Mouse (Mus musculus): ENCODE measurements around the gene Pgam1.
"Not testable (repeated sequence)": the region's sequence is repeated elsewhere in the genome, so short reads cannot be mapped to it uniquely, and the experiment has no call there.

The Pgam1 gene

DNA sequence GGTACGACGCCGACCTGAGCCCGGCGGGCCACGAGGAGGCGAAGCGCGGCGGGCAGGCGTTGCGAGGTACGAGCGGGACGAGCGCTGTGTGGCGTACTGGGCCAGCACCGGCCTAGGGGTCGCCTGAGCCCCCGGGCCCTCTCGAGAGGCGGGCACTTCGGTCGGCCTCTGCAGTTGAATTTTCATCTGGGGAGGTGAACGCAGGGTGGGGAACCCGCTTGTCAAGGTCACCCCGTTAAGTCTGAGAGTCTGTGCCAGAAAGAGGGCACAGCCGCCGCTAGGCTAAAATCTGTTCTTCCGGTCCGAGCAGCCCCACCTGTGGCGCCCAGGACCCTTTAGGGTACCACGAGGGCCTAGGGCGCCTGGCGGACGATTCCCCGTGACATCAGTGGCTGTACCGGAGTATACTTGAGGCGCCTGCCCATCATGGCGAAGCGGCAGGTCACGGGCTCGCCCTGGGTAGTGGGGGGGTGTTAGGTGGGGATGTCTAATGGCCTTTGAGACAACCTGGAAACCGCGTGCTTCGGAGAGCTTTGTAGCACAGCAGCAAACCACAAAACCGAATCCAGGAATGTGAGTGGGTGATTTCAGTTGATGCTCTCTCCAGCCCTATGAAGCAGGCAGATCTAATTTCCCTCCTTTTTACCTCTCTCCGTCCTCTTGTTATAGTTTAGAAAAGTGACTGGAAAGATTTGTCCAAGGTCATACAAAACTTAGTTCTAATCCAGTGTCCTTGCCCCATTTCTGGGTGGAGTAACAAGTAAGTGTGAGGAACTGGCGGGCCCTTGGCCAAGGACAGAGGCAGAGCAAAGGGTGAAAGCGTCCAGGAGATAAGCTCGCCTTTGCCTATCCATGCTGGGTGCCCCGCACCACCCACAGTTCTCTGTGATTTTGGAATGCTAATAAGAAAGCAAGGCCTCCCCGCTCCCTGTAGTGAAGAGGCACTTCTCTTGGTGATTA lies 678 bp downstream of the Pgam1 start:
- DNase-seq: peak; percentile 63

DNA sequence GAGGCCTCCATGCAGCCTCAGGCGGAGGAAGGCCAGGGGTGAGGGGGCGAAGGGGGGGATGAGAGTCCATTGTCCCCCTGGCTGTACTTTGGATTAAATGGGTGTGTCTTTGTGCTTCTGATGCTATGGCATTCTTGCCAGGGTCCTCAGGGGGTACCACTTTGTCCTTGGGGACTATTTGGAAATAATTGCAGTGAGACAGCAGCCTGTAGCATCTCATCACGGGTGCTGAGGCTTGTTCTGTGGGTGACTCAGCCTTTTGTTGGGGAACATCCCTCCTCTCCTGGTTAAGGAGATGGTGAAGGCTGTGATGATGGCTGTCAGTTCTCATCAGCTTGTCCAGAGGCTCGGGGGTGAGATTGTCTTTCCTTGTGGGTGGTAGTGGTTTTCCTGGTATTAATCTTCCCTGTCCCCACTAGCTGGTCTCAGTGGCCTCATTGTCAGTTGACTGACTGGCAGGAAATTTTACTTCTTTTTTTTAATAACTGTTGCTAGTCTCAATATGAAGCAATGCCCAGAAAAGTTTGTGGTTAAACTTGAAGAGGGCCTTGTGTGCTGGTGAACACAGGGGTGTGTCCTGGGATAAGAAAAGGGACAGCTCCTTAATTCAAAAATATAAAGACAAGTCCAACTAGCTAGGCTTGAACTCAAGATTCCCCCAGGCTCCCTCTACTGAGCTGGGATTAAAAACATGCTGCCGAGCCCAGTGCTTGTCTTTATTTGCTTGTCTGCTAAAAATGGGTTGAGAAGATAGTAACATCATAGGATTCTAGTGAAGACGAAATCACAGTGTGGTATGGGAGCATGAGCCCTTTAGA lies 2.3 kb downstream of the Pgam1 start:
- no peak for DNase-seq

DNA sequence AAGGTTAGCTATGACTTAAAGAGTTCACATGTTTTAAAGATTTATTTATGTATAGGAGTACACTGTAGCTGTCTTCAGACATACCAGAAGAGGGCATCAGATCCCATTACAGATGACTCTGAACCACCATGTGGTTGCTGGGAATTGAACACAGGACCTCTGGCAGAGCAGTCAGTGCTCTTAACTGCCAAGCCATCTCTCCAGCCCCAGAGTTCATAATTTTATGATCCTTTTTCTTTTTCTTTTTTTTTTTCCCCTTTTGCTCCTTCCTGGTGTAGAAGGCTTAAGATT lies 2.8 kb downstream of the Pgam1 start:
- DNase-seq: not testable (repeated sequence)

DNA sequence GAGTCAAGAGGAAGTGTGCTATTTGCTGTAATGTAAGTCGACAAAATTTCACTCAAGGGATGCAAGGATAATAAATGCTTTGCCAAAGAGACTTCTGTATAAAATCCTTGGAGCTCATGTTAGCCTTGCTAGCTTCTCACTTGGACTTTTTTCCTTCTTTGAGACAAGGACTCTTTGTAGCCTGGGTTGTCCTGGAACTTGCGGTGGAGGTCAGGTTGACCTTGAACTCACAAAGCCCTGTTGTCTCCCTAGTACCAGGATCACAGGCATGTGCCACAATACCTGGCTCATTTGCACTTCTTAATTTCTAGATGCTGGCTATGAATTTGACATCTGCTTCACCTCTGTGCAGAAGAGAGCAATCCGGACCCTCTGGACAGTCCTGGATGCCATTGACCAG lies 3.6 kb downstream of the Pgam1 start:
- no peak for DNase-seq

DNA sequence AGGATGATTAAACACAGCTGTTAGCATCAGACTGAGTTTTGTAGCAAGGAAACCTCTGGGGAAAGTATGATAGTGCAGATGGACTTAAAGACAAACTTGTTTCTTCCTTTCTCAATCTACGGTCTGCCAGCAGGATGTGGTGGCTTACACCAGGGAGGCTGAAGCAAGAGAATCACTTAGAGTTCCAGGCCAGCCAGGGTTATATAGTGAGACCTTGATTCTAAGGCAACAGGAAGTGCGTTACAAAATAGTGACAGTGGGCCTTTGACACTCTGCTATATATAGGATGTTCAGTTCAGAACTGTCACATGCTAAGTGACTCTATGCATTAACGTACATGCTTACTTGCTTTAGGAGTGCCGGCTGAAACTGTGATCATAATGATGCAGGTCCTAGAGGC lies 5.1 kb downstream of the Pgam1 start:
- DNase-seq: no peak

DNA sequence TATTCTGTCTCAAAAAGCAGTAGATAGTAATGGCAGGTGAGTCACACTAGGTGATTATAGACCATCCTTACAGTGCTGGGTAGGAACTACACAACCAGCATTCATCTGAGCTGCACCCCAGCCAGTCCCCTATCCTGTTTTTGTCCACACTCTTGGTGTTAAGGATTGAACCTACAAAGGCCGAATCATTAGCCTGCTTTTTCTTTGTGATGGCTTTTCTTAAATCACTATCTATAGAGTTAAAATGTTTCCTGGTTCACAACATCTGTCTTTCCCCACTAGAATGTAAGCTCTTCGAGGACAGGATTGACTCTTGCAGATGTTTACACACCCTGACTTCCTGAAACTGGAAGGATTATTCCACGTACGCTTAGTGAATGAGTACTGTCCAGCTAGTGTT lies 7.7 kb downstream of the Pgam1 start:
- no peak for DNase-seq

DNA sequence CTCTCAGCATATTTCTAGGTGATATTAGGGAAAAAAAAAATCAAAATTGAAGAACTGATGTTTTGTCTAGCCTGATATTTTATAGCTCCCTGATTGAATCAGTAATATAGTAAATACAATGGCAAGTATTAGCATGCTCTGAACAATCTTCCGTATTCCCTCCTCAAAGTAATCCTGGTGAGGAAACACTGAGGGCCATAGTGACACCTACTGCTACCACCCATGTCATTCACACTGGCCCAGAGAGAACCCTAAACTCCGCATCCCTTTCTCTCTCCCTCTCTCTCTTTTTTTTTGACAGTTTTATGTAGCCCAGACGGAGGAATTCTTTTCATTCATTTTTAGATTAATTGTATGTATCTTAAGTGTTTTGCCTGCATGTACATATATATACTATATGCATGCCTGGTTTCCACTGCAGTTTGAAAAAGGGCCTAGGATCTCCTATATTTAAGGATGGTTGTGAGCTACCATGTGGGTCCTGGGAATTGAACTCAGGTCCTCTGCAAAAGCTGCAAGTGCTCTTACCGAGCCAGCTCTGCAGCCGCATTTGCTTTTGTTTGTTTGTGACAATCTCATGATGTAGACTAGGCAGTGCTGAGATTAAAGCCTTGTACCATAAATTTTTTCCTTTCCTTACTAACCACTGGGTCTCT lies 8.8 kb downstream of the Pgam1 start:
- DNase-seq: no peak

DNA sequence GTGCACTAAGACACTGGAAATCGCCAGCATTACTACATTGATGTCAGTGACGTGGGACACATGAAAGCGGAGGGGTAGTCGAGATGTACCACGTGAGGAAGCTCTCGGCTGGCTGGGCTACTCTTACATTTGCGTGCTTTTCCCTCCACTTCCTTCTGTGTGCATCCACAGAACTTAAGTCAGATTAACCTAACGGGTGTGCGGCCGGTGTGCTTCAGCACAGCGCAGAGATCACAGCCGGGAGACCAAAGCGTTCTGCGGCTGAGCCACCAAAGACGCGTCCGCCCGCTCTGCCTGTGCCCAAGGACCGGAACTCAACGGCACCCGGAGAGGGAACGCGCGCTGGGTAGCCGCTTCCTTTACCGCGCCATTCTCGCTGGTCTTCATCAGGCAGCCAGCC lies 21.0 kb downstream of the Pgam1 start:
- no peak for DNase-seq

DNA sequence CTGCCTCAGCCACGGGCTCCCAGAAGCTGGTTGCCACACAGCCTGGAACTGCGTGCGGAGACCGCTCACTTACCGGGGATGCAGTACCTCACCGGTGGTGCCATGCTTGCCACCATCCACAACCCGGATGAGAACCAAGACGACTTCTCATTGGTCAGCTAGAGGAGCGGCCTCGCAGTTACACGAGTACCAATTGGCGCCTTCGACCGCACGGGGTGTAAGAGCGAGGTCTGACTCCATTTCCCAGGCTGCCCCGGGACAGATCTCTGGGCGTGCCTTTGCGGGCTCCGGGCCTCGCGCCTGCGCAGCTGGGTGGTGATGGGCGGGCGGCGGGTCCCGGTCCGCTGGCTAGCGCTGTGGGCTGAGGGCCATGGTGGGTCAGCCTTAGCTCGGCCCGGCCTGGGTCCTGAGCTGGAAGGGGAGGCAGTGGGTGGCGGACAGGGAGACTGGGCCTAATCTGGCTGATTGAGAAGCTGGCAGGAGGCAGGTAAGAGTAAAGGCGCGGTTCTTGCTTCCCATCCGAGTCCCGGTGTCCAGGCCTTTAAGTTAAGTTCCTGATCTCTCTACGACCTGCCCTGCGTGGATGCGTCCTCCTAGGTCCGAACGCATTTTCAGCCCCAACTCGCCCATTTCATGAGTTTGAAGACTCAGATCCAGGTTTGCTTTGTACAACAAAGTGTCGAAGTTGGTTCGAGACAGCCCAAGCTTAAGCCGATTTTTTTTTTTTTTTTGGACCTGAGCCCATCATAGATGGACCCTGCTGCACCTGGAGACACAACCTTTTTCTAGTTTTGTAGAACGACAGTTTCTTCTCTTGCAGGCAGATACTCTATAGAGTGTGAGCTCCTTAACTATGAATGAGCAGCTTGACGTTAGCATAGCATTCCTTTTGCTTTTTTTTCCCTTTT lies 21.7 kb downstream of the Pgam1 start, which contains the start of the genes Exosc1 and Zdhhc16:
Gene Exosc1, minus strand, starts transcription at position 245 of the 908 bp plus-strand sequence.
Gene Zdhhc16, plus strand, starts transcription at position 302 of the 908 bp plus-strand sequence.
- DNase-seq: peak; percentile 97

DNA sequence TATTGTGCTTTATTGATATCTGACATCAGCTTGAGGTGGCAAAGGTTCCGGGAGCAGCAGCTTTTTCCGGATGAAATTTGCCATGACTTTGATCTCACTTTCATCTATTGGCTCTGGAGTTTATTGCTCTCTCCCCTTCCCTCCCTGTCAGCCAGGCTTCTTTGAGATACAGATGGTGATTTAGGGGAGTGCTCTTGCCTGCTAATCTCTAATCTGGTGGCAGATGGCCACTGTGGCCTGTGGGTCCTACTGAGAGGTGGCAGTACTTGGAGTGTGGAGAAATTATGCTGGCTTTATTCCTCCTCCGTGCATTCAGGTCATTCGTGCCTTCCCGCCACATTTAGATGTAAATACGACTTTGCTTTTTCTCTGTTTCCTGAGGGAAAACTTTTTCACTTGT lies 22.4 kb downstream of the Pgam1 start:
- no peak for DNase-seq

DNA sequence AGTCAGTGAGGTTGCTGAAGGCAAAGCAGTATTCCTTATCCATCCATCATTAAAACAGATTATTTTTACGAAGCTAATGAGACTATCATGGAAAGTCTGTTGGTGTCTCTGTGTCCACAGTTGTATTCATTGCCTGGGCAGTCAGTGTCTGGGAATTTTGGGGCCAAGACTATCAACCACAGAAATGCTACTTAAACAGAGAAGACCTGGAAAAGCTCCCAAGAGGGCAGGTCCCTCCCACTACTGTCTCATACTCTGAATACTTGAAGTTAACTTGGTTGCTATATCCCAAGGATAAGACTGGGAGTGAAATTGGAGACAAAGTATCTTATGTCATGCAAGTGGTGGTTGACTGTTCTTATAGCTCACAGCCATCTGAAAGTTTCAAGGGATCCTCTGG lies 24.2 kb downstream of the Pgam1 start:
- no peak for DNase-seq

DNA sequence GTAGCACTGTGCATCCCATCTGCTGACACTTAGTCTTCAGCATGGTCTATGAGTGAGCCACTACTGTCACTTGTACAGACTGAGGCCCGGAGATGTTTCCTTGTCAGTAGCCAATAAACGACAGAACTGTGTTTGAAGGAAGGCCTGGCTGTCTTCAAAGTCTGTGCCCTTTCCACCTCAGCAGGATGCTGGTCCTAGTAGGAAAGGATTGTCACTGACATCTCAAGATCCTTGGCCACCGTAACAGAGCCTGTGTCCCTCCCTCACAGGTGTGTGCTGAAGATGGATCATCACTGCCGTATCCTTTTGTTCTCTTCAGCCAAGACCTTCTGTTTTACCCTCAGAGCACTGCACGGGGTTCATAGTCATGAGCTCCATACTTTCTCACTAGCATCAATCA lies 26.8 kb downstream of the Pgam1 start:
- DNase-seq: no peak

DNA sequence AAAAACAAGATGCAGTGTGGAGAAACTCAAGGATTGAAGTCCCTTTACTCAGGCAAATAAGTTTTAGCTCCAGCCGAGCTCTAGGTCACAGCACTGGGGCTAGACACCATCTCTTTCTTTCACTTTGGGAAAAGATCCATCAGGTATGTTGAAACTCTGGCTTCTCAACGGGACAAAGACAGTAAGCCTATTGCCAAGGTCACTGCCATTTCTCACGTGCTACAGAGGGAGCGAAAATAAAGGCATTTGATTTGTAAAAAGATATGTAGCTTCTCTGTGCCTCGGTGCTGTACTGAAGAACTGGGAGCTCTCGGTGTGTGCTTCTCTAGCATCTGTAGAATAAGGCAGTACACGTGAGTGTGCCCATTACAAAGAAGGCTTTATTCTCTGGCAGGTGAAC lies 32.1 kb downstream of the Pgam1 start:
- no peak for DNase-seq

DNA sequence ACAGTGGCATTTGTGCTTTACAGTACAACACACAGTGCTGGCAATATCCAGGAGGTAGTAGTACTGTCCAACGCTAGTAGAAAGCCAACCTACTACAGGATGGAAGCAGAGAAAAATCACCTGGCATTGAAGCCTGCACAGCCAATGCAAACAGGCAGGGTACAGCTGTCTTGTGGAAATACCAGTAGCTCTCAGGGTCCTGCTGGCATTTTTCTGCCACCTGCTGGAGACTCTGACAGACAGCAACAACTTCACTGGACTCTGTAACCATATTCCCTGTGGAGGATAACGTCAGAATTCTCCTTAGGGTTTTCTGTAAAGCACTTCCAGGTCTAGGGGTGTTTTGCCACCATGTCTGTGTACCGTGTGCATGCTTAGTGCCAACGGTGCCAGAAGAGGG lies 40.6 kb downstream of the Pgam1 start:
- DNase-seq: no peak

DNA sequence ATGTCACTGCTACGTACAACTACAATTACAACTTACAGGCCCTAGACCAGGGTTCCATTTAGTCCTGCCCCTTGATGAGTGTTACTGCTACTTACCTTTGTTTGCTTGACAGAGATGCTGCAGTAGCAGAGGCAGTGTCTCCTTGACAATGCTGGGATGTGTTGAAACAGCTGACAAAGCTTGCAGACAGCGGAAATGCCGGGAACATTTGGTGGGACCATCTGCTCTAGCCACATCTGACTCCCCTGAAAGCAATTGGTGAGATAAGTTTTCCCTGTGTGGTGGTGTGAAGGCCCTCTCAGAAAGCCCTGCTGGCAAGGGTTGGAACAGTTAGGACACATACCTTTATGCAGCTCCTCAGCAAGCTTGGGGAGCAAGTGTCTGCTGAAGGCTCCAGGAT lies 41.9 kb downstream of the Pgam1 start:
- no peak for DNase-seq

All from cerebellum, adult 8-10 months (tissue).